Mouse (Mus musculus): ENCODE results near the gene Bcl7c.

GRCm38 (mm10) chr7:127703561-127704178, 5.1 kb downstream of the Bcl7c start:
- TF ChIP-seq SIN3A (IDR thresholded peaks at IDR 0.05; ENCODE audit: low read length) (no peak), USF1 (IDR thresholded peaks at IDR 0.05; ENCODE audit: low read depth, low read length) (no peak), RAD21 (IDR thresholded peaks at IDR 0.05; ENCODE audit: low read depth, low read length) (no peak), POLR2A (IDR thresholded peaks at IDR 0.05; ENCODE audit: low read depth, low read length) (no peak), CTCF (conservative IDR thresholded peaks at IDR 0.05 in 1 of 2, IDR thresholded peaks at IDR 0.05 in 1 of 2; ENCODE audit: low read depth in 2 of 2, low read length in 2 of 2) (no peak), MAZ (IDR thresholded peaks at IDR 0.05; ENCODE audit: low read depth, low read length) (no peak), TBP (conservative IDR thresholded peaks at IDR 0.05; ENCODE audit: low read depth, low read length) (no peak)
